Mouse (Mus musculus): ENCODE measurements around the gene Rhof.

- TF ChIP-seq USF1 (IDR thresholded peaks at IDR 0.05; ENCODE audit: low read depth), result no peak
- TF ChIP-seq MYOG (IDR thresholded peaks at IDR 0.05; ENCODE audit: control insufficient read depth in 1 of 3, insufficient read depth in 1 of 3, insufficient read length in 2 of 3, low read depth in 2 of 3), result no peak
- no peak for TF ChIP-seq SRF (IDR thresholded peaks at IDR 0.05; ENCODE audit: control insufficient read depth, insufficient read length, low read depth)
- TF ChIP-seq E2F4 (IDR thresholded peaks at IDR 0.05; ENCODE audit: insufficient read depth), result no peak
- no peak for TF ChIP-seq POLR2A (IDR thresholded peaks at IDR 0.05; ENCODE audit: insufficient read length, low read depth)
- no peak for TF ChIP-seq TCF12 (IDR thresholded peaks at IDR 0.05; ENCODE audit: insufficient read depth, poor library complexity, severe bottlenecking)
- TF ChIP-seq MYOD1 (IDR thresholded peaks at IDR 0.05; ENCODE audit: control insufficient read depth in 1 of 3, insufficient read length in 2 of 3, low read depth in 2 of 3), result no peak
Measured at GRCm38 (mm10) chr5:123130814-123131148, 1.7 kb downstream of the Rhof start.

Measured in myocyte (in vitro differentiated cells).